Mouse (Mus musculus) CH12.LX (cell line): ENCODE measurements around the gene Herc3. TPM values are rescaled to one million over a fixed set of nuclear protein-coding genes. Genes with fewer than 3 reads are reported as not detected.

Source experiments
- DNase-seq: peaks from one replicate; pipeline ENCODE4 v3.0.0-alpha.2; 2013; ENCODE audit errors: extremely low read depth
- H3K27ac ChIP-seq: 2 replicates; pipeline ENCODE4 v1.5.1; 2012; ENCODE audit warnings: low read depth, mild to moderate bottlenecking, control low read depth, moderate library complexity; ENCODE audit not compliant: insufficient read depth
- H3K27me3 ChIP-seq: replicated peaks from 2 replicates; pipeline ENCODE3; 2012; ENCODE audit warnings: inconsistent platforms
- H3K36me3 ChIP-seq, 2 experiments: replicated peaks in 1 of 2; 2 replicates each; pipeline versions ENCODE3 to v1.6.1; 2012; ENCODE audit warnings: inconsistent platforms in 1 of 2, low read length in 1 of 2, mild to moderate bottlenecking in 1 of 2, mixed read lengths in 1 of 2, moderate library complexity in 1 of 2; ENCODE audit not compliant: control insufficient read depth in 1 of 2, insufficient read depth in 1 of 2
- H3K4me1 ChIP-seq, 2 experiments: 2 replicates each; pipeline ENCODE4 v1.6.1; 2012; ENCODE audit warnings: inconsistent platforms in 1 of 2, moderate library complexity in 1 of 2; ENCODE audit not compliant: insufficient read depth in 2 of 2, control insufficient read depth in 1 of 2
- H3K4me2 ChIP-seq: 2 replicates; pipeline ENCODE4 v1.6.1; 2012; ENCODE audit warnings: low read depth, mild to moderate bottlenecking, control low read depth; ENCODE audit not compliant: poor library complexity, insufficient read depth, severe bottlenecking
- H3K4me3 ChIP-seq, 3 experiments: fragments of 150-350 bp in 1 of 3; sonication (generic) in 1 of 3; replicated peaks in 1 of 3; 2 replicates each; pipeline versions ENCODE3 to v1.5.1; 2011 to 2012; ENCODE audit warnings: low read depth in 2 of 3, low read length in 2 of 3, mild to moderate bottlenecking in 2 of 3, moderate library complexity in 2 of 3, control low read depth in 1 of 3, improper control_type of control experiment in 1 of 3, inconsistent platforms in 1 of 3, mixed read lengths in 1 of 3; ENCODE audit not compliant: poor library complexity in 1 of 3
- H3K79me2 ChIP-seq: replicated peaks from 2 replicates; pipeline ENCODE4 v1.6.1; 2012; ENCODE audit warnings: mild to moderate bottlenecking, moderate library complexity; ENCODE audit not compliant: control insufficient read depth, poor library complexity, insufficient read depth, severe bottlenecking; ENCODE audit errors: extremely low read depth
- H3K9ac ChIP-seq: 2 replicates; pipeline ENCODE4 v1.6.1; 2012; ENCODE audit warnings: low read depth, mild to moderate bottlenecking, control low read depth, moderate library complexity; ENCODE audit not compliant: insufficient read depth
- H3K9me3 ChIP-seq: replicated peaks from 2 replicates; pipeline ENCODE3; 2012; ENCODE audit warnings: low read length, inconsistent platforms, mixed read lengths
- BHLHE40 ChIP-seq: IDR thresholded peaks from 2 replicates; pipeline ENCODE4 v1.6.1; 2011; ENCODE audit warnings: mild to moderate bottlenecking, low read depth, low read length, improper control_type of control experiment
- CHD2 ChIP-seq: IDR thresholded peaks from 2 replicates; pipeline ENCODE4 v1.6.1; 2011; ENCODE audit warnings: low read length, improper control_type of control experiment
- E2F4 ChIP-seq: IDR thresholded peaks from 2 replicates; pipeline ENCODE4 v1.6.1; 2011; ENCODE audit warnings: low read depth, low read length, improper control_type of control experiment; ENCODE audit not compliant: insufficient replicate concordance
- ELF1 ChIP-seq: IDR thresholded peaks from 2 replicates; pipeline ENCODE4 v1.6.1; 2014; ENCODE audit warnings: low read depth, mild to moderate bottlenecking, inconsistent platforms, low read length, improper control_type of control experiment
- GABPA ChIP-seq: IDR thresholded peaks from 2 replicates; pipeline ENCODE4 v1.6.1; 2012; ENCODE audit warnings: low read depth, low read length, improper control_type of control experiment, inconsistent platforms; ENCODE audit not compliant: insufficient replicate concordance
- HCFC1 ChIP-seq: IDR thresholded peaks from 2 replicates; pipeline ENCODE4 v1.6.1; 2012; ENCODE audit warnings: low read depth, mild to moderate bottlenecking, inconsistent platforms, low read length, improper control_type of control experiment
- IRF4 ChIP-seq: IDR thresholded peaks from 2 replicates; pipeline ENCODE4 v1.6.1; 2014; ENCODE audit warnings: low read depth, mild to moderate bottlenecking, inconsistent platforms, low read length, improper control_type of control experiment
- JUN ChIP-seq: IDR thresholded peaks from 2 replicates; pipeline ENCODE4 v1.6.1; 2011; ENCODE audit warnings: low read depth, mild to moderate bottlenecking, low read length, improper control_type of control experiment, moderate library complexity; ENCODE audit not compliant: insufficient read depth
- JUND ChIP-seq: conservative IDR thresholded peaks from 2 replicates; pipeline ENCODE4 v1.6.1; 2011; ENCODE audit warnings: low read depth, low read length, improper control_type of control experiment
- MAFK ChIP-seq: IDR thresholded peaks from 2 replicates; pipeline ENCODE4 v1.6.1; 2011; ENCODE audit warnings: low read length, improper control_type of control experiment; ENCODE audit not compliant: insufficient replicate concordance
- NELFE ChIP-seq: IDR thresholded peaks from 2 replicates; pipeline ENCODE4 v1.6.1; 2011; ENCODE audit warnings: low read depth, low read length, improper control_type of control experiment
- NRF1 ChIP-seq: IDR thresholded peaks from 2 replicates; pipeline ENCODE4 v1.6.1; 2014; ENCODE audit warnings: low read depth, mild to moderate bottlenecking, inconsistent platforms, low read length, improper control_type of control experiment, moderate library complexity
- PAX5 ChIP-seq: IDR thresholded peaks from 2 replicates; pipeline ENCODE4 v1.6.1; 2012; ENCODE audit warnings: low read length, inconsistent platforms, mixed read lengths
- POLR2A ChIP-seq: IDR thresholded peaks from 2 replicates; pipeline ENCODE4 v1.6.1; 2011; ENCODE audit warnings: low read depth, mild to moderate bottlenecking, improper control_type of control experiment, low read length
- RCOR1 ChIP-seq: conservative IDR thresholded peaks from 2 replicates; pipeline ENCODE4 v1.6.1; 2012; ENCODE audit warnings: low read depth, mild to moderate bottlenecking, inconsistent platforms, low read length, improper control_type of control experiment
- TCF12 ChIP-seq: IDR thresholded peaks from 2 replicates; pipeline ENCODE4 v1.6.1; 2014; ENCODE audit warnings: low read depth, mild to moderate bottlenecking, inconsistent platforms, low read length, improper control_type of control experiment
- USF1 ChIP-seq: IDR thresholded peaks from 2 replicates; pipeline ENCODE4 v1.6.1; 2014; ENCODE audit warnings: low read depth, mild to moderate bottlenecking, inconsistent platforms, low read length, improper control_type of control experiment
- ZNF384 ChIP-seq: IDR thresholded peaks from 2 replicates; pipeline ENCODE4 v1.6.1; 2012; ENCODE audit warnings: low read depth, low read length, improper control_type of control experiment, inconsistent platforms
- dilution Hi-C: fragments of 300-500 bp; cut with MboI; formaldehyde crosslinking; loops from 2 replicates; pipeline ENCODE4 v1.14.3; 2020; ENCODE audit warnings: low sequenced_read_pairs; ENCODE audit not compliant: extremely low pct_unique_long_range_greater_than_20kb, extremely low pct_ligation_motif_present
- in situ Hi-C: fragments of 300-500 bp; cut with MboI; formaldehyde crosslinking; loops from 3 replicates; pipeline ENCODE4 v1.14.3; 2019; ENCODE audit warnings: low sequenced_read_pairs, low pct_ligation_motif_present, low pct_unique_long_range_greater_than_20kb, mixed read lengths
- polyA plus RNA-seq: library from polyadenylated mRNA; unstranded; fragments of >175 nt; gene quantifications from 2 replicates; pipeline ENCODE4 v1.2.1, GENCODE M21; 2012; ENCODE audit warnings: low read depth; ENCODE audit not compliant: insufficient read length
- total RNA-seq, 2 experiments: library from RNA; depleted of rRNA; stranded (reverse); fragments of 300-350 nt in 1 of 2; fragments of >200 nt in 1 of 2; gene quantifications; 2 replicates each; pipeline ENCODE4 v1.2.3; 2012 to 2014

Herc3 gene
- total and polyA plus RNA-seq, 3 experiments, result 15.7 to 19.1 (median 17.8) TPM

- H3K9me3 ChIP-seq, result no peaks in the 10 kb centered on the region
- H3K36me3 ChIP-seq, result no peaks in the 10 kb centered on the region
- no peaks in the 10 kb centered on the region for H3K27me3 ChIP-seq
- H3K4me3 ChIP-seq, result no peak overlapping the region
- dilution Hi-C loops (no loop called here), in situ Hi-C loops (no loop called here)
- H3K9ac ChIP-seq, result no peak overlapping the region
- H3K27ac ChIP-seq, result no peak overlapping the region
- H3K4me1 ChIP-seq, result no peaks in the 10 kb centered on the region; a peak in 1 of 4 replicates
- TF ChIP-seq USF1 (no peak), MAFK (no peak), BHLHE40 (no peak), GABPA (no peak), IRF4 (no peak), NELFE (no peak)
- no peaks in the 10 kb centered on the region for H3K79me2 ChIP-seq
- DNase-seq, result no peak
- H3K4me2 ChIP-seq, result no peak overlapping the region
Measured at GRCm38 (mm10) chr6:58946840-58947239, 115.6 kb downstream of the Herc3 start.

GRCm38 (mm10) chr6:58950410-58950809, 119.1 kb downstream of the Herc3 start:
- dilution Hi-C loops, result no loop called here
- DNase-seq, result no peak
- no peaks in the 10 kb centered on the region for H3K27me3 ChIP-seq
- TF ChIP-seq PAX5 (no peak), HCFC1 (no peak), JUN (no peak), ELF1 (no peak), TCF12 (no peak), NRF1 (no peak), E2F4 (no peak), POLR2A (no peak), CHD2 (no peak), RCOR1 (no peak), ZNF384 (no peak), NELFE (no peak), JUND (no peak), MAFK (no peak)
- in situ Hi-C loops, result no loop called here
- no peaks in the 10 kb centered on the region for H3K36me3 ChIP-seq
- no peaks in the 10 kb centered on the region for H3K79me2 ChIP-seq
- H3K4me2 ChIP-seq, result no peak overlapping the region
- no peak overlapping the region for H3K27ac ChIP-seq
- no peaks in the 10 kb centered on the region for H3K9me3 ChIP-seq
- no peak overlapping the region for H3K4me3 ChIP-seq
- H3K9ac ChIP-seq, result no peak overlapping the region
- H3K4me1 ChIP-seq, result no peaks in the 10 kb centered on the region; a peak in 1 of 4 replicates
